Mouse (Mus musculus) heart, adult 10 weeks (tissue): ENCODE data around the gene Sstr1. TPM values are rescaled to one million over a fixed set of nuclear protein-coding genes. Genes with fewer than 3 reads are reported as not detected.

Experiments
- polyA plus RNA-seq: library from polyadenylated mRNA; stranded (reverse); fragments of 350-450 nt; fragmentation: Illumina TruSeq; extraction: RNeasy Lipid Tissue Mini Kit (QIAGEN cat#74804); gene quantifications from one replicate; pipeline ENCODE4 v1.2.3, GENCODE M21; 2014; ENCODE audit warnings: low read depth, low replicate concordance

The Sstr1 gene
- polyA plus RNA-seq, result not detected

DNA sequence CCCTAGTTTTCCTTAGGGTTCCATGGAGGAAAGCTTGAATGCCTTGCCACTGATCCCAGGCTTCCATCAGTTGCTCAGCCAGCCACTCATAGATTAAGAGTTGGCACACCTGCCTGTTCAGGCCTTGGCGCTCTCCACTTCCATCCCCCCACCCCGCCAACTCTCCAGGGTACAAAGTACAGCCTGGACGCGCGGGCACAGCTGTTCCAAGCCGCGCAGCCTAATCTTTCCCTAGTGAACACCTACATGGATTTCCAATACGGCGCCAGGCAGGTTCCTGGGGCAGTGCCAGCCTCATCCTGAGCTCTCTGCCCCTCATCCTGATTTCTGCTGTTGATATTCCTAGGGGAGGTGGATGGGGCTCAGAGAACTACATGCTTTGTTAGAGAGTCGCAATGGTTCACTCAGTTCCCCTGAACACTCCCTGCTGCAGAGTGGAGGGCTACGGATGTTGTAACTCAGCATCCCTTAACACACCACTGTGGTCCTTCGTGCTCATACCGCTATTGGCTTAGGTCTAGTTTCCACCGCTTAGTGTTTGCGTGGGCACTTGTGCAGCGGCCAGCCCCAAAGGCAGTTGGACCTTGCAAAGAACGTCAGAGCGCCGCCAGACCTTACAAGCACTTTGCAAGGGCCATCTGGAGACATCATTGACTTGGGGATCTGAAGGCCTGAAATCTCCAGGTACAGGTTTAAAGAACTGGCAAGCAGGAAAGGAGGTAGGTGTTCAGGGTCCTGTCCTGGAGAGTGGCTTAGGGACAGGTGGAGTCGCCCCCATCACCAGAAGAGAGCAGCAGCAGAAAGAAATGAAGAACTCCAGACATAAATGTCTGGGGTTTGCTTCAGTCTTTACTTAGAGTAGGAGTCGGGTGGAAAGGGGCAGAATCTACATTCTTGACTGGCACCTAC, at the start of gene Sstr1:
Sstr1 (plus strand) TSS at position 610 of the 909 bp plus-strand sequence.

Other genes with a start within 250 kb of the Sstr1 start
- 10.7 TPM for gene Clec14a, start 57.5 kb downstream of the Sstr1 start, polyA plus RNA-seq